25 mouse cellular contexts compared by ENCODE assay signal in the genomic region with DNA sequence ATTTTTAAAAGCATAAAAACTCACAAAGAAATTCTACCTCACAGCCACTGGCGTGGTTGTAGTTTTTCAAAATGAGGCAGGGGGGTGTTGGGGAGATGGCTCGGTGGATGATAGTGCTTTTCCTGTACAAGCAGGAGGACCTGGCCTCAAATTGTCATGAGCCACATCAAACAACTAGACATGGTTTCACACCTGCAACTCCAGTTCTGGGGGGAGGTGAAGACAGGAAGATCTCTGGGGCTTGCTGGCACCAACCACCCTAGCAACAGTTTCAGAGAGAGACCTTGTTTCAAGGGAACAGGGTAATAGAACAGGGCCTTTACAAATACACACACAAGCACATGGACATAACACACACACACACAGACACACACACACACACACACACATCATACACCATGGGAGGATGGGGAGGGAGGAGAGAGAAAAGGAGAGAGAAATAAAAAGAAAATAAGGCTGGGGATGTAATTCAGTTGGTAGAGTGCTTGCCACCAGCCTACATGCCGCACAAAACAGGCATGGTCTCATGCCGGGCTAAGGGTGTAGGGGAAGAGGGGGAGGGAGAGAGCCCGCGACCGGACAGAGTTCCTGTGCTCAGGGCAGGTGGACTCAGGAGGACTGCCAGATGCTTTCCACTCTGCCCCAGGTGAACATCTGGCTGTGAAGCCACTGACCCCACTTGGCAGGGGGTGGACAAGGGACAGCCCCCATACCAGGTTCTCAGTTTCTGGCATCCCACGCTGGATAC. TPM values are rescaled to one million over a fixed set of nuclear protein-coding genes. Genes with fewer than 3 reads are reported as not detected.
A peak's percentile ranks its signal among the peaks of the same experiment; 100 is the strongest.
DNase-seq lines count a peak whose midpoint lies in the region; ATAC-seq and TF ChIP-seq lines count a peak whose summit lies in the region.
"Had no signal": no experiment of that assay in that cellular context is flagged by ENCODE, and none has a peak within 500 bp of the region (broad histone marks: within the 10 kb centered on the region; RNA-seq: fewer than 3 reads in every experiment).

No protein-coding gene starts in this region.

- no peak for TF ChIP-seq CTCF in spleen, adult 2 months (IDR thresholded peaks at IDR 0.05; ENCODE audit: extremely low read depth, insufficient read depth, insufficient read length, insufficient replicate concordance)
- no peak for TF ChIP-seq CTCF in intestine, postnatal 0 days (IDR thresholded peaks at IDR 0.05; ENCODE audit: low read depth)

- no peaks in the 10 kb centered on the region for H3K27me3 ChIP-seq in spleen, adult 2 months (ENCODE audit: control insufficient read depth, insufficient read depth, low read length)
- no peaks in the 10 kb centered on the region for H3K27me3 ChIP-seq in intestine, postnatal 0 days (replicated peaks; ENCODE audit: control insufficient read depth, insufficient read depth, low read length)
- H3K27me3 ChIP-seq: embryonic facial prominence, embryonic 15.5 days; heart, embryonic 12.5 days; hindbrain, embryonic 13.5 days; limb, embryonic 13.5 days; lung, embryonic 15.5 days had no signal

- no peaks in the 10 kb centered on the region for H3K36me3 ChIP-seq in spleen, adult 2 months (ENCODE audit: control insufficient read depth, insufficient read depth, low read length)
- no peaks in the 10 kb centered on the region for H3K36me3 ChIP-seq in intestine, postnatal 0 days (ENCODE audit: control insufficient read depth, insufficient read depth)
- H3K36me3 ChIP-seq: embryonic facial prominence, embryonic 15.5 days; heart, embryonic 12.5 days; hindbrain, embryonic 13.5 days; limb, embryonic 13.5 days; lung, embryonic 15.5 days had no signal

- ATAC-seq in intestine, postnatal 0 days = no peak
- ATAC-seq: forebrain, embryonic 16.5 days had no signal

- H3K9me3 ChIP-seq in intestine, postnatal 0 days (ENCODE audit: control insufficient read depth) = no peaks in the 10 kb centered on the region
- H3K9me3 ChIP-seq: embryonic facial prominence, embryonic 15.5 days; hindbrain, embryonic 13.5 days; limb, embryonic 13.5 days; lung, embryonic 15.5 days had no signal

- no peak overlapping the region for H3K4me2 ChIP-seq in intestine, postnatal 0 days (replicated peaks; ENCODE audit: low read depth)
- H3K4me2 ChIP-seq: embryonic facial prominence, embryonic 15.5 days; heart, embryonic 12.5 days; hindbrain, embryonic 13.5 days; limb, embryonic 13.5 days; lung, embryonic 15.5 days had no signal

- H3K4me3 ChIP-seq in spleen, adult 2 months (ENCODE audit: extremely low read depth, insufficient read depth, insufficient read length) = no peak overlapping the region
- H3K4me3 ChIP-seq in intestine, postnatal 0 days (ENCODE audit: low read depth, low read length) = no peak overlapping the region
- H3K4me3 ChIP-seq: embryonic facial prominence, embryonic 15.5 days; heart, embryonic 12.5 days; hindbrain, embryonic 13.5 days; layer of hippocampus, adult 2 months; limb, embryonic 13.5 days; lung, embryonic 15.5 days; megakaryocyte, embryonic 14.5 days had no signal

- TF ChIP-seq POLR2A in spleen, adult 2 months (IDR thresholded peaks at IDR 0.05; ENCODE audit: low read depth, low read length) = no peak

- intact Hi-C loops in left cerebral cortex, postnatal 36 days (cut with DNase I) = no loop called here

- peak overlapping the region; percentile 86 for H3K27ac ChIP-seq in spleen, adult 2 months (ENCODE audit: insufficient read depth, low read length)
- H3K27ac ChIP-seq in intestine, postnatal 0 days (ENCODE audit: low read depth, low read length) = no peak overlapping the region
- H3K27ac ChIP-seq: embryonic facial prominence, embryonic 15.5 days; hindbrain, embryonic 13.5 days; layer of hippocampus, adult 2 months; limb, embryonic 13.5 days; liver, embryonic 14.5 days; lung, embryonic 15.5 days had no signal

- H3K4me1 ChIP-seq in spleen, adult 2 months (ENCODE audit: control insufficient read depth, insufficient read depth, insufficient read length) = peaks cover 3% of the 10 kb centered on the region; the same call in 1 of the 2 replicates
- H3K4me1 ChIP-seq in intestine, postnatal 0 days (replicated peaks; ENCODE audit: control insufficient read depth, insufficient read depth, low read length) = no peaks in the 10 kb centered on the region
- H3K4me1 ChIP-seq: embryonic facial prominence, embryonic 15.5 days; hindbrain, embryonic 13.5 days; lung, embryonic 15.5 days; megakaryocyte, embryonic 14.5 days had no signal

- no peak overlapping the region for H3K9ac ChIP-seq in intestine, postnatal 0 days (ENCODE audit: low read depth, low read length)
- H3K9ac ChIP-seq: embryonic facial prominence, embryonic 15.5 days; heart, embryonic 12.5 days; hindbrain, embryonic 13.5 days; limb, embryonic 13.5 days; liver, embryonic 14.5 days; lung, embryonic 15.5 days had no signal

- peak in 1 of 2 experiments; percentile 35 for DNase-seq in spleen, adult 2 months (ENCODE audit: low read depth in 1 of 2, low spot score in 2 of 2)
- DNase-seq in spleen, postnatal 10 days (ENCODE audit: low spot score in 2 of 2) = no peak
- peak; percentile 86 for DNase-seq in induced T-regulatory cell, adult 2 months (ENCODE audit: low read depth)
- peak; percentile 91 for DNase-seq in thymus, postnatal 0 days (ENCODE audit: low spot score)
- DNase-seq in left cerebral cortex, postnatal 36 days (ENCODE audit: low spot score in 2 of 2) = no peak
- no peak for DNase-seq in neural tube, embryonic 10.5 days (ENCODE audit: extremely low spot score, low spot score)
- DNase-seq: adrenal gland, postnatal 25 days; cerebellum, adult 9-10 months; gastrocnemius, postnatal 10 days; kidney, adult 9 months; kidney, postnatal 25 days; lung, postnatal 36 days; midbrain, embryonic 14.5 days; right cerebral cortex, postnatal 4 days had no signal

- WGBS in spleen, adult 2 months = 49% methylated on average over 8 of the region's 8 CpGs
- WGBS in intestine, postnatal 0 days = 73% methylated on average over 8 of the region's 8 CpGs

RNA-seq across cellular contexts. Expression of a gene that starts 20.9 kb away (rescaled TPM):
- 197 and 206 TPM in 2 replicates for polyA plus RNA-seq in spleen, adult 2 months (2012; rRNA removed)
- polyA plus RNA-seq in thymus, postnatal 0 days (2015; fragmentation: Nextera tagmentation; extraction: Ambion mirVana) = 415 and 436 TPM in 2 replicates
- 100 to 1,000 TPM; 821 to 972 TPM for total RNA-seq in left cerebral cortex, postnatal 36 days (2021)
- 4.6 and 4.9 TPM in 2 replicates for polyA plus RNA-seq in intestine, postnatal 0 days (2015; fragmentation: Nextera tagmentation; extraction: Ambion mirVana)
- total RNA-seq: granulocyte monocyte progenitor cell, adult 5-6 weeks had no signal

RNA-seq across cellular contexts. Expression of a gene that starts 44.5 kb away (rescaled TPM):
- polyA plus RNA-seq in spleen, adult 2 months (2012; rRNA removed) = 0.65 and 0.69 TPM in 2 replicates
- 7.4 and 13.1 TPM in 2 replicates for polyA plus RNA-seq in thymus, postnatal 0 days (2015; fragmentation: Nextera tagmentation; extraction: Ambion mirVana)
- 100 to 1,000 TPM; 110 to 113 TPM for total RNA-seq in left cerebral cortex, postnatal 36 days (2021)
- polyA plus RNA-seq in intestine, postnatal 0 days (2015; fragmentation: Nextera tagmentation; extraction: Ambion mirVana) = 9.7 and 10.4 TPM in 2 replicates

Comparison
In these comparisons a context has a peak if more than half of its experiments do, and no peak if none do; other contexts are left out.
1. DNase-seq: peak in induced T-regulatory cell, adult 2 months (single experiment) and thymus, postnatal 0 days (single experiment); none in spleen, postnatal 10 days (0 of 2), left cerebral cortex, postnatal 36 days (0 of 2) and neural tube, embryonic 10.5 days (single experiment).
2. RNA of a gene that starts 20.9 kb away (polyA plus RNA-seq): 415 to 436 TPM in thymus, postnatal 0 days and 197 to 206 TPM in spleen, adult 2 months; 4.6 to 4.9 TPM in intestine, postnatal 0 days; every median in the first group is over 10 times any median in the second.